Mouse (Mus musculus) myocyte (in vitro differentiated cells): Measurements from ENCODE around the gene Banp. TPM values are rescaled to one million over a fixed set of nuclear protein-coding genes. Genes with fewer than 3 reads are reported as not detected.

ENCODE experiments used
- H3K27me3 ChIP-seq: one replicate; pipeline ENCODE4 v1.6.1; 2011; ENCODE audit not compliant: control insufficient read depth, insufficient read depth, insufficient read length
- H3K36me3 ChIP-seq: one replicate; pipeline ENCODE4 v1.6.1; 2011; ENCODE audit not compliant: control insufficient read depth, insufficient read depth
- H3K4me2 ChIP-seq: one replicate; pipeline ENCODE4 v1.6.1; 2011; ENCODE audit warnings: low read depth, control low read depth
- H3K4me3 ChIP-seq: one replicate; pipeline ENCODE4 v1.5.1; 2011; ENCODE audit warnings: mild to moderate bottlenecking, control low read depth, moderate library complexity
- H3K79me2 ChIP-seq: one replicate; pipeline ENCODE4 v1.6.1; 2011; ENCODE audit not compliant: control insufficient read depth, insufficient read depth
- H3ac ChIP-seq: one replicate; pipeline ENCODE4 v1.6.1; 2011; ENCODE audit not compliant: control insufficient read depth, insufficient read length
- CEBPB ChIP-seq: IDR thresholded peaks from 2 replicates; pipeline ENCODE4 v1.6.1; 2011; ENCODE audit warnings: mild to moderate bottlenecking, moderate library complexity; ENCODE audit not compliant: poor library complexity, insufficient read depth, severe bottlenecking
- E2F4 ChIP-seq: IDR thresholded peaks from one replicate; pipeline ENCODE4 v1.6.1; 2011; ENCODE audit warnings: mild to moderate bottlenecking, control low read depth, moderate library complexity; ENCODE audit not compliant: insufficient read depth
- MAX ChIP-seq: IDR thresholded peaks from one replicate; pipeline ENCODE4 v1.6.1; 2011; ENCODE audit warnings: low read depth, mild to moderate bottlenecking, control low read depth
- MYOD1 ChIP-seq, 3 experiments: IDR thresholded peaks; one replicate each; pipeline ENCODE4 v1.6.1; 2011; ENCODE audit warnings: control low read depth in 2 of 3, low read depth in 2 of 3, mild to moderate bottlenecking in 2 of 3, moderate library complexity in 1 of 3; ENCODE audit not compliant: insufficient read length in 2 of 3, control insufficient read depth in 1 of 3
- MYOG ChIP-seq, 3 experiments: IDR thresholded peaks; one replicate each; pipeline ENCODE4 v1.6.1; 2011; ENCODE audit warnings: control low read depth in 2 of 3, low read depth in 2 of 3, mild to moderate bottlenecking in 2 of 3; ENCODE audit not compliant: insufficient read length in 2 of 3, control insufficient read depth in 1 of 3, insufficient read depth in 1 of 3
- POLR2A ChIP-seq: IDR thresholded peaks from one replicate; pipeline ENCODE4 v1.6.1; 2011; ENCODE audit warnings: low read depth, mild to moderate bottlenecking, control low read depth, moderate library complexity; ENCODE audit not compliant: insufficient read length
- POLR2AphosphoS2 ChIP-seq: IDR thresholded peaks from one replicate; pipeline ENCODE4 v1.6.1; 2011; ENCODE audit warnings: low read depth, control low read depth; ENCODE audit not compliant: insufficient read length
- REST ChIP-seq: IDR thresholded peaks from one replicate; pipeline ENCODE4 v1.6.1; 2011; ENCODE audit warnings: mild to moderate bottlenecking, control low read depth, moderate library complexity; ENCODE audit not compliant: insufficient read depth, insufficient read length
- SRF ChIP-seq: IDR thresholded peaks from one replicate; pipeline ENCODE4 v1.6.1; 2011; ENCODE audit warnings: low read depth; ENCODE audit not compliant: control insufficient read depth, insufficient read length
- TCF12 ChIP-seq: IDR thresholded peaks from one replicate; pipeline ENCODE4 v1.6.1; 2011; ENCODE audit warnings: mild to moderate bottlenecking, control low read depth; ENCODE audit not compliant: poor library complexity, insufficient read depth, severe bottlenecking
- TCF3 ChIP-seq: IDR thresholded peaks from one replicate; pipeline ENCODE4 v1.6.1; 2011; ENCODE audit warnings: low read depth, control low read depth; ENCODE audit not compliant: insufficient read length
- USF1 ChIP-seq: IDR thresholded peaks from one replicate; pipeline ENCODE4 v1.6.1; 2011; ENCODE audit warnings: low read depth, mild to moderate bottlenecking, control low read depth, moderate library complexity
- polyA plus RNA-seq: library from polyadenylated mRNA; unstranded; fragments of >200 nt; fragmentation: generic; extraction: Trizol; gene quantifications from one replicate; pipeline ENCODE4 v1.2.1, GENCODE M21; 2012; ENCODE audit warnings: missing spikeins

Gene Banp
- polyA plus RNA-seq, 1 experiment: 30.3 TPM

DNA sequence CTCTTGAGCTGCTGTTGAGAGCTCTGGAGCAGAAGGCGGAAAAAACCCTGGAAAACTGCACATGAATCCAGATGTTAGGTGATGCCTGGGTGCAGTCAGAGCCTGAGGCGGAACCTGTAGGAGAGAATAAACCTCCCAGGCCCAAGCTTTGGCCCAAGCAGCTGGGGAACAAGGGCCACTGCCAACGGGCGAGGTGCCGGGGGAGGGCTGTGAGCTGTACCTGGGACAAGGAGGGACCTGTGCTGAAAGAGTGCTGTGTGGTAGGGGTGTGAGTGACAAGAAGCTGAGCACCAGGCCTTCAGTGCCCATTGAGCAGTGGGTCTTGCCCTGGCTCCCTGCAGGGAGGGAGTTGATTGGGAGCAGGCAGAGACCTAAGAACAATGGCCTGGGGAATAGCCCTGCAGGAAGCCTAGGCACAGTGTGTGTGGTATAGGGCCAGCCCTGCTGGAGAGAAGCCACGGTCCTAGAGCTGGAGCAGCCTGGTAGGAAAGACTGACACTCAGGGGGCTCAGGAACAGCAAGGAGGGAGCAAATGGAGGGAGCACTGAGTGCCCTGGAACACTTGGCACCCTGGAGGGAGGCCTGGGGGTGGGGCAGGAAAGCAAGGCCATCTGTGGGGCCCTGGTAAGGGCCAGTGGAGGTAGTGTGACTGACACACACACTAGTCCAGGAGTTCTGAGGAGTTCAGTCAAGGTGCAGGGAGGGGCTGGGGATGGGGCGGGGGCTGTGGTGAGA is 17.3 kb downstream of the Banp start:
- Histone ChIP-seq H3K79me2 (peaks cover 3% of the 10 kb centered on the region), H3K36me3 (no peaks in the 10 kb centered on the region), H3K4me2 (no peak overlapping the region), H3K27me3 (no peaks in the 10 kb centered on the region), H3K4me3 (no peak overlapping the region), H3ac (no peak overlapping the region)
- TF ChIP-seq TCF12 (no peak), CEBPB (no peak), MYOG (IDR thresholded peaks at IDR 0.05; ENCODE audit: control insufficient read depth in 1 of 3, insufficient read depth in 1 of 3, insufficient read length in 2 of 3, low read depth in 2 of 3) (no peak), USF1 (no peak), SRF (no peak), POLR2AphosphoS2 (no peak), REST (no peak), MYOD1 (IDR thresholded peaks at IDR 0.05; ENCODE audit: control insufficient read depth in 1 of 3, insufficient read length in 2 of 3, low read depth in 2 of 3) (no peak)

DNA sequence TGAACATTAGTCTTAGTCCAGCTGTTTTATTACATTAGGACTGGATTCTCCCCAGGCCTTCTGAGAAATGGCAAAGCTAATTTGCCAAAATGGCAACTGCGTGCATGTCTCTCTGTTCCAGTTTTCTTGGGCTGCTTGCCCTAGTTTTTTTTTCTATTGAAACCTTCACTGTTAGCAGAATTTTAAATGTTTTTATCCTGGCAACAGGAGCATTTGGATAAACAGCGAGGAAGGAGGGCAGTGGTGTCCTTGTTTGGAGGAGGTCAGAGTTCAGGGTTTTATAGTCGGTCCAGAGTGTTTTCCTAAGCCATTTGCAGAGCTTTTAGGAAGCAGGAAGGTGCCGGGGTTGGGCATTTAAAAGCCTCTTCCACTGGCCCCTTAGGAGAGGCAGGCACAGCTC is 18.4 kb downstream of the Banp start:
- Histone ChIP-seq H3K36me3 (no peaks in the 10 kb centered on the region), H3ac (no peak overlapping the region), H3K79me2 (no peaks in the 10 kb centered on the region), H3K27me3 (no peaks in the 10 kb centered on the region), H3K4me3 (no peak overlapping the region), H3K4me2 (no peak overlapping the region)
- TF ChIP-seq MYOD1 (IDR thresholded peaks at IDR 0.05; ENCODE audit: control insufficient read depth in 1 of 3, insufficient read length in 2 of 3, low read depth in 2 of 3) (no peak), TCF12 (no peak), POLR2AphosphoS2 (no peak), SRF (no peak), MAX (no peak), TCF3 (no peak), REST (no peak), POLR2A (no peak), CEBPB (no peak), USF1 (no peak), E2F4 (no peak), MYOG (IDR thresholded peaks at IDR 0.05; ENCODE audit: control insufficient read depth in 1 of 3, insufficient read depth in 1 of 3, insufficient read length in 2 of 3, low read depth in 2 of 3) (no peak)

DNA sequence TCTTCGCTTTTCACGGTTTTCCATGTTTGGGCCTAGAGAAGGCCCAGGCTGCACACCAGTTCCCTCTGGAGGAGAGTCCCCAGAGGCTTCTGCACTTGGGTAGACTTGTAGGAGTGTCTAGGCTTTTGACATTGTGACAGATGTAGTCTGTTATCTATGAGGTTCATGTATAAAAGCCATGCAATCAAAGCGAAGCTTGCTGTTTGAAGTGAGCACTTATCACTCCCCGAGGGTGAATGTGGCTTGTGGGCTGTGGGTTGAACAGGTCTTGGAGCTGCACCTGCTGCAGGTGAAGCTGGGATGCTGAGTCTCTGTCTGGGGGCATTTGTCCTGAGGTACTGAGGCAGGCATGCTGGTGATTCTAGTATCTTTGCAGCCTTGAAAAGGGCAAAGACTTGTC is 19.0 kb downstream of the Banp start:
- no peak overlapping the region for H3ac ChIP-seq
- no peak for TF ChIP-seq E2F4
- TF ChIP-seq CEBPB: no peak
- no peak for TF ChIP-seq TCF12
- TF ChIP-seq SRF: no peak
- TF ChIP-seq POLR2A: no peak
- no peak for TF ChIP-seq POLR2AphosphoS2
- TF ChIP-seq MAX: no peak
- H3K79me2 ChIP-seq: no peaks in the 10 kb centered on the region
- H3K4me2 ChIP-seq: no peak overlapping the region
- H3K27me3 ChIP-seq: no peaks in the 10 kb centered on the region
- no peak overlapping the region for H3K4me3 ChIP-seq
- no peaks in the 10 kb centered on the region for H3K36me3 ChIP-seq

DNA sequence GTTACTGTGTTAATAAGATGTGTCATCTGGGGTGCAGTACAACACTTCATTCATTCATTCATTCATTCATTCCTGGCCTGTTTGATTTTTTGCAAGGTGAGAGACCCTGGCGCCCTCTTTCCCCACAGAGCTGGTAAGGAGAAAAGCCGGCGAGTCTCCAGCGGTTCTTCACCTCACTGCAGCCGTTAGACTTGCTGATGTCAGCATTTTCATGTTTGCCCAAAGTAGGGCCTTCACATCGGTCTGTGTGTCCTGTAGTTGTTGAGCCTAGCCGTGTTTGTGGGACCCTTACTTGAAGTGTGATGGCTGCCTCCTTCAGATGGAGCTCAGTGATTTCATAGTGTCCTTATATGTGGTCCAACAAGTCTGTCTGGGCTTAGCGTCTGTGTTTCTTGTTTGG is 20.7 kb downstream of the Banp start:
- Histone ChIP-seq H3K4me2 (no peak overlapping the region), H3K36me3 (peaks cover 7% of the 10 kb centered on the region), H3ac (no peak overlapping the region), H3K4me3 (no peak overlapping the region), H3K79me2 (no peaks in the 10 kb centered on the region), H3K27me3 (no peaks in the 10 kb centered on the region)
- TF ChIP-seq MAX (no peak), POLR2AphosphoS2 (no peak), POLR2A (no peak), TCF12 (no peak), MYOG (IDR thresholded peaks at IDR 0.05; ENCODE audit: control insufficient read depth in 1 of 3, insufficient read depth in 1 of 3, insufficient read length in 2 of 3, low read depth in 2 of 3) (no peak), E2F4 (no peak), MYOD1 (IDR thresholded peaks at IDR 0.05; ENCODE audit: control insufficient read depth in 1 of 3, insufficient read length in 2 of 3, low read depth in 2 of 3) (no peak), TCF3 (no peak), REST (no peak), USF1 (no peak), SRF (no peak), CEBPB (no peak)

DNA sequence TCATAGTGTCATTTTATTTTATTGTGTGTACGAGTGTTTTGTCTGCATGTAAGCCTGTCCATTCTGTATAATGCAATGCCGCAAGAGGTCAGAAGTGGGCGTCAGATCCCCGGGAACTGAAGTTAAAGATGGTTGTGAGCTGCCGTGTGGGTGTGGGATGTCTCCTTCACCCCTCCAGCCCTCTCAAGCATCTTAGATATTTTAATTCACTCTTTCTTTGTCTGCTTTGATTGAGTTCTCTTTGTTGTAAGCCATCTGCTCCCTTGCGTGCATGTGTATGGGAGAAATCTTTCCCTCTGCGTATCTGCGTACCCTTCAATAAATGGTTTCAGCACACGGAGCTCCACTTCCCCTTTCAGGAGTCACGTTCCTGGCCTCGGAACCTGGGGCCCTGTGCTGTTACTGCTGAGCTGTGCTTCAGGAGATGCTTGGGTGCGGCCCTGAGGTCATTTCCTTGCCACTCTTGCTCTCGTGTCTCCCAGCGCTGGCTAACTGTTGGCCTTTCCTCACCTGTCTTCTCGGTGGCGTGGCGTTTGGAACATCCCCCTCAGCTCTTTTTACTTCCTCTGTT is 22.0 kb downstream of the Banp start:
- TF ChIP-seq POLR2A: no peak
- TF ChIP-seq MYOG (IDR thresholded peaks at IDR 0.05; ENCODE audit: control insufficient read depth in 1 of 3, insufficient read depth in 1 of 3, insufficient read length in 2 of 3, low read depth in 2 of 3): no peak
- no peak for TF ChIP-seq USF1
- no peak for TF ChIP-seq MYOD1 (IDR thresholded peaks at IDR 0.05; ENCODE audit: control insufficient read depth in 1 of 3, insufficient read length in 2 of 3, low read depth in 2 of 3)
- TF ChIP-seq TCF12: no peak
- TF ChIP-seq CEBPB: no peak
- no peak for TF ChIP-seq MAX
- TF ChIP-seq POLR2AphosphoS2: no peak
- no peak for TF ChIP-seq TCF3
- TF ChIP-seq E2F4: no peak
- TF ChIP-seq REST: no peak
- TF ChIP-seq SRF: no peak
- H3K36me3 ChIP-seq: peaks cover 7% of the 10 kb centered on the region

More for the DNA sequence above, 22.0 kb downstream of the Banp start:
- H3K4me3 ChIP-seq: no peak overlapping the region
- no peaks in the 10 kb centered on the region for H3K79me2 ChIP-seq
- no peak overlapping the region for H3K4me2 ChIP-seq
- no peak overlapping the region for H3ac ChIP-seq
- no peaks in the 10 kb centered on the region for H3K27me3 ChIP-seq
